Mouse (Mus musculus) monocyte, adult 5-6 weeks (primary cell): ENCODE measurements around the gene Apobec2. TPM values are rescaled to one million over a fixed set of nuclear protein-coding genes. Genes with fewer than 3 reads are reported as not detected.

Experiments
- ATAC-seq: fragments of 153-309, 156-312 bp; replicated peaks from 2 replicates; pipeline ENCODE4 v1.8.0; 2017; ENCODE audit warnings: mild to moderate bottlenecking; ENCODE audit not compliant: low TSS enrichment, insufficient number of reproducible peaks, severe bottlenecking, poor library complexity, low FRiP score
- total RNA-seq: library from RNA; stranded (forward); fragments of 200-1000, 200-491, 200-594 nt; gene quantifications from 3 replicates; pipeline ENCODE4 v1.2.3, GENCODE M21; 2017

Gene Apobec2
- total RNA-seq, 1 experiment from 2014 or later = not detected

- no peak for ATAC-seq
These were observed 16.1 kb downstream of the Apobec2 start for GRCm38 (mm10) chr17:48416425-48417195.

GRCm38 (mm10) chr17:48416011-48416410 is 16.7 kb downstream of the Apobec2 start:
- no peak for ATAC-seq

- ATAC-seq = no peak
These were observed 21.5 kb downstream of the Apobec2 start for GRCm38 (mm10) chr17:48411241-48411640.

GRCm38 (mm10) chr17:48410299-48410785 is 22.4 kb downstream of the Apobec2 start:
- ATAC-seq = peak; percentile 11

GRCm38 (mm10) chr17:48409380-48410298 is 23.1 kb downstream of the Apobec2 start, which contains the start of the genes Nfya and Oard1:
Gene Nfya, minus strand, starts transcription at chr17:48409906.
Gene Oard1, plus strand, starts transcription at chr17:48410014.
- peak; percentile 72 for ATAC-seq

- peak; percentile 51 for ATAC-seq
These were observed 24.0 kb downstream of the Apobec2 start for GRCm38 (mm10) chr17:48408526-48409291.

- no peak for ATAC-seq
These were observed 24.7 kb downstream of the Apobec2 start for GRCm38 (mm10) chr17:48407910-48408525.

- ATAC-seq = no peak
These were observed 25.6 kb downstream of the Apobec2 start for GRCm38 (mm10) chr17:48407154-48407553.

- ATAC-seq = no peak
These were observed 28.0 kb downstream of the Apobec2 start for GRCm38 (mm10) chr17:48404706-48405105.

- ATAC-seq = no peak
These were observed 28.9 kb downstream of the Apobec2 start for GRCm38 (mm10) chr17:48403848-48404247.

- ATAC-seq = no peak
These were observed 30.0 kb downstream of the Apobec2 start for GRCm38 (mm10) chr17:48402751-48403150.

GRCm38 (mm10) chr17:48401710-48402109 is 31.0 kb downstream of the Apobec2 start:
- ATAC-seq = no peak

- no peak for ATAC-seq
These were observed 40.1 kb downstream of the Apobec2 start for GRCm38 (mm10) chr17:48392616-48393015.

- no peak for ATAC-seq
These were observed 41.3 kb downstream of the Apobec2 start for GRCm38 (mm10) chr17:48391446-48391845.

GRCm38 (mm10) chr17:48389442-48389841 is 43.3 kb downstream of the Apobec2 start:
- ATAC-seq = no peak

GRCm38 (mm10) chr17:48388666-48389065 is 44.1 kb downstream of the Apobec2 start:
- ATAC-seq = no peak

GRCm38 (mm10) chr17:48385786-48386461 is 46.8 kb downstream of the Apobec2 start:
- ATAC-seq = 0 out of 2 replicates have a peak, but pooled peaks have one; percentile 36

GRCm38 (mm10) chr17:48379050-48379449 is 53.7 kb downstream of the Apobec2 start:
- ATAC-seq = peak; percentile 82
